Mouse (Mus musculus) intestine, embryonic 16.5 days (tissue): ENCODE results near the gene Tomm7. TPM values are rescaled to one million over a fixed set of nuclear protein-coding genes. Genes with fewer than 3 reads are reported as not detected.

Experiments used
- polyA plus RNA-seq: library from polyadenylated mRNA; unstranded; fragments of >200 nt; fragmentation: Nextera tagmentation; extraction: Ambion mirVana; gene quantifications from 2 replicates; pipeline ENCODE4 v1.2.1, GENCODE M21; 2015

Gene Tomm7
- polyA plus RNA-seq, 1 experiment from 2014 or later, result 123 TPM

Other genes with a start within 250 kb of the Tomm7 start
- 30.5 and 32.1 TPM in 2 replicates for gene Srpk2, start 159.5 kb downstream of the Tomm7 start, polyA plus RNA-seq
- gene Pus7, start 60.5 kb downstream of the Tomm7 start, polyA plus RNA-seq, result 26.7 and 29.6 TPM in 2 replicates
- gene Rint1, start 56.5 kb downstream of the Tomm7 start, polyA plus RNA-seq, result 28.0 and 30.5 TPM in 2 replicates
- gene Fam126a, start 186.5 kb upstream of the Tomm7 start, polyA plus RNA-seq, result 11.1 and 11.7 TPM in 2 replicates